Mouse (Mus musculus): Measurements from ENCODE around the gene Adap1. TPM values are rescaled to one million over a fixed set of nuclear protein-coding genes. Genes with fewer than 3 reads are reported as not detected.

Adap1 gene
- total RNA-seq, 2 experiments from 2014 or later: 1.4 to 1.5 TPM

GRCm38 (mm10) chr5:139256211-139256765 lies 69.1 kb downstream of the Adap1 start:
- no peak for DNase-seq
- intact Hi-C loops (cut with DNase I): no loop called here

DNA sequence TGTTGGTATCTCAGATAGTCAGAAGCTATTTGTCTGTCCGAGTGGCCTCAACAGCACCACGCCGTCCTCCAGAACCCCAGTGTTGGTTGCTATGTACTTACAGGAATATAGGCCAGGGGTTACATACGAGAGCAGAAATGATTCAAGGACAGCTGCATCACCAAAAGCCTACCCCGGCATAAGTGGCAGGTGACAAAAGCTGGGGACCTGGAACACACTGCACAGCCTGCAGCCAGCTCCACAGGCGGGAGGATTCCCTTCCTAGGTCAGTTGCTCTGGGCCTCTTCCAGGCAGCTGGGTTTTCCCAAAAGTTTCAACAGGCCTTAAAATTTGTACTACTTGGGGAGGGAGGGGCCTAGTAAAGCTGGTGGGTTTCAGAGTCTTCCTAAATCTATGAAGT lies 69.6 kb downstream of the Adap1 start:
- intact Hi-C loops (cut with DNase I): no loop called here
- peak in 1 of 2 experiments; percentile 17 for DNase-seq

DNA sequence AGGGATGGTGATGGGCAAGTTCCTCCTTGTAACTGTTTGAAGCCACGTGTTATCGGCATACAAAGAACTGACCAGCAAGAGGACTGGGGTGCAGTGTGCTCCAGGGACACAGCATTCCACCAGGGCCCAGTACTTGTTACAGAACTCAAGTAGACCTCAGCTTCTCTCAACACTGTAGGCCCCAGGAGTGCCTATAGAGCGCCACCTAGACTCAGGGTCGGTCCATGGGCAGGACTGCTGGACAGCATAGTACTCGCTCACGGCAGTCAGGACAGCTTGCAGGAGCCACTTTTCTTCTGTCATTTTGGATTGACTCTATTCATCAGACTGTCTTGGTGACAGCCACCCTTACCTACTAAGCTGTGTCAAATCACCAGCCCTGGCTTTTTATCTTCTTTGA lies 70.5 kb downstream of the Adap1 start:
- no peak for DNase-seq
- intact Hi-C loops (cut with DNase I): loop anchor here (5.0 kb wide), 1 partner anchor 103 kb away; the partner anchor contains the start of genes Dnaaf5 and Prkar1b

DNA sequence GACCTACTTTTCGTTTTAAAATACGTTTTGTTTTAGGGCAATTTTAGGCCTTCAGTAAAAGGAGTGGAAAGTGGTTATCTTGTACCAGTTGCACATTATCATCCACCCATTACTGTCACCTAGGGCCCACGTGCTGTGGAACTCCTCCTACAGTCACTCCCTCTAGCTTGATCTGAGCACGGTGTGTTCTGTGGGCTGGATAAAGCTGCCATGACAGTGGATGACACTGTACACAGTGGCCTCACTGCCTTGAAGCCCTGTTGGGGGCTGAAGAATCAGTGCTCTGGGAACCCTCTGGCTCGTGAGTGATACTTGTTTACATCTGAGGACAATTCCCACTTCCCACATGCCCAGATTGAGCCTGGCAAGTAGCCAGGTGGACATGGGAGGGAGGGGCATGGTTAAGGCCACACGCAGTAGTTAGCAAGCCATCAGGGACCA lies 72.1 kb downstream of the Adap1 start:
- intact Hi-C loops (cut with DNase I): loop anchor here (5.0 kb wide), 1 partner anchor 101 kb away; the partner anchor contains the start of genes Dnaaf5 and Prkar1b
- peak; percentile 14 to 34 for DNase-seq

GRCm38 (mm10) chr5:139252910-139253245 lies 72.5 kb downstream of the Adap1 start:
- intact Hi-C loops (cut with DNase I): loop anchor here (1.0 to 5.0 kb wide), 2 partner anchors 53 to 101 kb away; partner anchors contain the start of genes Dnaaf5, Prkar1b and Sun1
- no peak for DNase-seq

GRCm38 (mm10) chr5:139252081-139252909 lies 73.1 kb downstream of the Adap1 start, which contains the start of gene Get4:
Gene Get4 (plus strand): TSS chr5:139252324.
- intact Hi-C loops (cut with DNase I): loop anchor here (1.0 to 5.0 kb wide), 2 partner anchors 52 to 100 kb away; partner anchors contain the start of genes Dnaaf5, Prkar1b and Sun1
- peak; percentile 97 to 99 for DNase-seq

DNA sequence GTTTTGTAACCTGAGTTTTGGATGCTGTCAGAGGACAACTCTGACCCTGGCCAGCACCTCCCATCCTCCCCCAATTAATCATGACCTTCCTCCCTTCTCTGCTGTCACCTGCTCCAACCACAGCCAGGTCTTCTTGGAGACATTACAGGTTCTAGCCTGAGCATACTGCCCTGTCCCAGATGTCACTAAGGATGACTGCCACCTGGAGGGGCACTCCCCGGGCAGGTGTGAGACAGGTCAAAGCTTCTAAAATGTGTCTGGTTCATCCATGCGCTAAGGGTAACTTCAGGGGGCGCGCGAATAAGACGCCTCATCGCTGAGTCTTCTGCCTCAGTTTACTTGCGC lies 73.7 kb downstream of the Adap1 start:
- DNase-seq: no peak
- intact Hi-C loops (cut with DNase I): loop anchor here (1.0 to 5.0 kb wide), 2 partner anchors 51 to 99 kb away; partner anchors contain the start of genes Dnaaf5, Prkar1b and Sun1

- no peak for DNase-seq
- intact Hi-C loops (cut with DNase I): loop anchor here (5.0 kb wide), 1 partner anchor 99 kb away; the partner anchor contains the start of genes Dnaaf5 and Prkar1b
These were observed 74.1 kb downstream of the Adap1 start for GRCm38 (mm10) chr5:139251279-139251678.

DNA sequence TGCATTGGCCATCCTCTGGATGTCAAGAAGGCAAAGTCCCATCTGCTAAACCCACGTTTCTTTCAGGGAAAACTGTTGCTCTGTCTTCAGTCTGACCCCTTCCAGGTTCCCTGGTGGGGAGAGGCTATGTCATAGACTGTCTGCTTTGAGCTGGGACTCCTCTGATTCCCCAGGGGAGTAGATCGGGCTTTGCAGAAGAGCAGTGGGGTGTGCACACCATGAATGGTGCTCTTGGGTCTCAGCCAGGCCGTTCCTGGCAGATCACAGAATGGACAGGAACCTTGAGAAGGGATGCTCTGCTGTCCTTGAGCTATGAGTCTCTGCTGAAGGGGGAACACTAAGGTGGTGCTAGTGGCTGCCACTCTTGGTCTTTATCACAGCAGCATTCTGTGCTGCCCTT lies 76.6 kb downstream of the Adap1 start:
- no peak for DNase-seq
- intact Hi-C loops (cut with DNase I): no loop called here

GRCm38 (mm10) chr5:139247767-139248166 lies 77.7 kb downstream of the Adap1 start:
- no peak for DNase-seq
- intact Hi-C loops (cut with DNase I): no loop called here

- no peak for DNase-seq
- intact Hi-C loops (cut with DNase I): no loop called here
These were observed 82.0 kb downstream of the Adap1 start for GRCm38 (mm10) chr5:139243384-139243783.

DNA sequence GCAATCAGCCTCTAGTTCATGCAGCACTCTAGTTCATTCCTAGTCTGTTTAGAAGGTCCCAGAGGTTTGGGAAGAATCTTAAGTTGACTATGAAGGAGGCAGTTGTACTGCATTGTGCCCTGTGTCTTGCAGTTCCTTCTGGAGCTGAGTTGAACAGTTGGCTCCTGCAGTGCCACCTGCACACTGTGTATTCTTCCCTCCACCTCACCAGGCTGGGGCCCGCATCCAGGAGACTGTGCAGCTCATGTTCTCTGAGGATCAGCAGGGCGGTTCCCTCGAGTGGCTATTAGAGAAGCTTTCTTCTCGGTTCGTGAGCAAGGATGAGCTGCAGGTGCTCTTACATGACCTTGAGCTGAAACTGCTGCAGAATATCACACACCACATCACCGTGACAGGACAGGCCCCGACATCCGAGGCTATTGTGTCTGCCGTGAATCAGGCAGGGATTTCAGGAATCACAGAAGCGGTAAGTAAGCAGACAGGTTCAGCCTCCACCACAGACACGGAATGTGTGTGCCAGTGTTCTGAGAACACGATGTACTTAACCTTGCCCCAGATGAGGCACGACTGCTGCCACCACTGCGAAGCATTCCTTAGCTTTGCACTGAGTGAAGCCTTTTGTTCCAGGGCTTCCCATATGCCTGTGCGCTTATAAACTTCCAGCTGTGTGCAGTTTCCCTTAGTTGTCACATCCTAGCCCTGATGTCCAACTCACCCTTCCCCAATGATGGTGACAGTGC lies 84.2 kb downstream of the Adap1 start:
- DNase-seq: no peak
- intact Hi-C loops (cut with DNase I): no loop called here

DNA sequence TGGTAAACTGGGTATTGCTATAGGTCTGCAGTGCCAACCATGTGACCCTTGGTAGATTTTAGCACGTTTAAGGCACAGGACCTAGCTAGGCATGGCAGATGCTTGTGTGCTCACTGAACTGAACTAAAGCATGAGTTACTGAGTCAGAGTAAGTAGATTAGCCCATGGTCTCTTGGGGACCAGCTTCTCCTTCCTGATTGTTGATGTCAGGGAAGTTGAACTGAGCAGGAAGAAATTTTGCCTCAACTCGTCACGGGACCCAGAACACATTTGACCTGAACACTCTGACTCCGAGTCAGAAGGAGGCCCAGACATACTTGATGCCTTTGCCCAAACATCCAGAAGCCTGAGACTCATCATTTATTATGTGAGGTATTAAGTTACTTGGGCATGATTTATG lies 88.0 kb downstream of the Adap1 start:
- DNase-seq: no peak
- intact Hi-C loops (cut with DNase I): no loop called here

DNA sequence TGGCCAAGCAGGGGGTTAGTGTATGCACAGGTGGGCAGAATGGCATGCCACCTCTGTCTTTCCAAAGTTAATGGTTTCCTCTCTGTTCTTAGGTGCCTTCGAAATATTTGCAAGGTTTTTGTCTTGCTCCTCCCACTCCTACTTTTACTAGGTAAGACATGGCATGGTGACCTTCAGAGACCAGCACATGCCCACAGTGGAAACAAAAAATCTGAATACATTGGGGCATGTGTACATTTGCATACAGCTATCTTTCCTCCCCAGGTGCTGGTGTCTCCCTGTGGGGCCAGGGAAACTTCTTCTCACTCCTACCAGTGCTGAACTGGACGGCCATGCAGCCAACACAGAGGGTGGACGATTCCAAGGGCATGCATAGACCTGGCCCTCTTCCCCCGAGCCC lies 91.0 kb downstream of the Adap1 start:
- intact Hi-C loops (cut with DNase I): no loop called here
- no peak for DNase-seq

- intact Hi-C loops (cut with DNase I): no loop called here
- DNase-seq: no peak
These were observed 93.3 kb downstream of the Adap1 start for GRCm38 (mm10) chr5:139232083-139232482.

- intact Hi-C loops (cut with DNase I): no loop called here
- no peak for DNase-seq
These were observed 95.7 kb downstream of the Adap1 start for GRCm38 (mm10) chr5:139229716-139230115.

DNA sequence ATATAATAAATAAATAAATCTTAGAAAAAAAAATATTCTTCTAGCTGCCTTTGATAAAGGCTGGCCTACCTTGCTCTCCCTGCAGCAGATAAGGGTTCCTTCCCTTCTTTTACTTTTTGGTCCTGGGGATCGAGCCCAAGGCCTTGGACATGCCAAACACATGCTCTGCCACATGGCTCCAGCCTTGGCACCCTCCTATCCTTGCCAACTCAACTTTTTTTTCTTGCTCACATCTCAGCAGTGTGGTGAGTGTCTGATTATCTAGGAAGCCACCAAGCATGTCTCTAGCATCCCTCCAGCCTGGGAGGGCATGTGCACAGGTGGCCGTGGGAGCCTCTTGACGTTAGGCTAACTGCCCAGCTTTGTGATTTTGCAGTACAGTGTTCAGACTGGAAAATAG lies 97.1 kb downstream of the Adap1 start:
- intact Hi-C loops (cut with DNase I): no loop called here
- no peak for DNase-seq

DNA sequence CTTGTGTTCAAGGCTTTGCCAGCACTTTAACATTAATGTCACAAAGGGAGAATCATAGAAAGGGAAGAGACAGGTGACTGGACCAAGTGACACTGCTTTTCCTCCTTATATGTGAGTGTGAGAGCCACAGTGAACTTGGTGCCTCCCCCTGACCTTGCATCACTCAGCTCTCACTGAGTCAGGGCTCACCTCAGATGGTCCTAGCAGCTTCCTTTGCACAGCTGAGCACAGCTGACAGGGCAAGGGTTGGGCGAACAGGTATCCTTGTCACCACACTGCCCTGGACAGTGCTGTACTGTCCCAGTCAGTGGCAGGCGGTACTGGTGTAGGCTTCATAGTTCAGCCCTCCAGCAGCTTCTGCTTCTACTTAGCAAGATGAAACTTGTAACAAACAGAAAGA lies 97.8 kb downstream of the Adap1 start:
- intact Hi-C loops (cut with DNase I): no loop called here
- no peak for DNase-seq

GRCm38 (mm10) chr5:139227236-139227635 lies 98.2 kb downstream of the Adap1 start:
- intact Hi-C loops (cut with DNase I): no loop called here
- DNase-seq: no peak

GRCm38 (mm10) chr5:139223331-139223730 lies 102.1 kb downstream of the Adap1 start:
- intact Hi-C loops (cut with DNase I): no loop called here
- DNase-seq: no peak
